Mouse (Mus musculus) hindbrain, embryonic 12.5 days (tissue): ENCODE measurements around the gene Sectm1a. TPM values are rescaled to one million over a fixed set of nuclear protein-coding genes. Genes with fewer than 3 reads are reported as not detected.
"Not testable (repeated sequence)": the region's sequence is repeated elsewhere in the genome, so short reads cannot be mapped to it uniquely, and the experiment has no call there.

Source experiments
- ATAC-seq: fragments of 200-750 bp; cut with Nextera tagmentation; 2 replicates; pipeline ENCODE4 v1.8.0; 2017; ENCODE audit warnings: moderate TSS enrichment; ENCODE audit not compliant: low FRiP score
- H3K27ac ChIP-seq: fragments of 300-500 bp; sonication (generic); 2 replicates; pipeline ENCODE4 v1.5.1; 2016; ENCODE audit warnings: mild to moderate bottlenecking
- H3K27me3 ChIP-seq: fragments of 300-500 bp; sonication (generic); 2 replicates; pipeline ENCODE4 v1.6.1; 2016; ENCODE audit warnings: mild to moderate bottlenecking
- H3K36me3 ChIP-seq: fragments of 300-500 bp; sonication (generic); 2 replicates; pipeline ENCODE4 v1.6.1; 2016; ENCODE audit warnings: mild to moderate bottlenecking
- H3K4me1 ChIP-seq: fragments of 300-500 bp; sonication (generic); 2 replicates; pipeline ENCODE4 v1.6.1; 2016
- H3K4me2 ChIP-seq: fragments of 300-500 bp; sonication (generic); replicated peaks from 2 replicates; pipeline ENCODE4 v1.6.1; 2016; ENCODE audit warnings: mild to moderate bottlenecking
- H3K4me3 ChIP-seq: fragments of 300-500 bp; sonication (generic); 2 replicates; pipeline ENCODE4 v1.5.1; 2016; ENCODE audit warnings: mild to moderate bottlenecking
- H3K9ac ChIP-seq: fragments of 300-500 bp; sonication (generic); 2 replicates; pipeline ENCODE4 v1.6.1; 2016; ENCODE audit warnings: mild to moderate bottlenecking, moderate library complexity
- H3K9me3 ChIP-seq: fragments of 300-500 bp; sonication (generic); replicated peaks from 2 replicates; pipeline ENCODE4 v1.6.1; 2016; ENCODE audit warnings: mild to moderate bottlenecking
- WGBS: fragments of 180-500 bp; shearing (Covaris S2); methylation state at CpG from one replicate; pipeline ENCODE4 v1.1.7; 2016; 5-methylcytosine and 5-hydroxymethylcytosine counted together
- polyA plus RNA-seq: library from polyadenylated mRNA; unstranded; fragments of >200 nt; fragmentation: Nextera tagmentation; extraction: Ambion mirVana; gene quantifications from 2 replicates; pipeline ENCODE4 v1.2.1, GENCODE M21; 2016

Gene Sectm1a
- polyA plus RNA-seq, 1 experiment from 2014 or later = not detected

GRCm38 (mm10) chr11:121058122-121058521, 22.9 kb downstream of the Sectm1a start:
- H3K9ac ChIP-seq = no peak overlapping the region

DNA sequence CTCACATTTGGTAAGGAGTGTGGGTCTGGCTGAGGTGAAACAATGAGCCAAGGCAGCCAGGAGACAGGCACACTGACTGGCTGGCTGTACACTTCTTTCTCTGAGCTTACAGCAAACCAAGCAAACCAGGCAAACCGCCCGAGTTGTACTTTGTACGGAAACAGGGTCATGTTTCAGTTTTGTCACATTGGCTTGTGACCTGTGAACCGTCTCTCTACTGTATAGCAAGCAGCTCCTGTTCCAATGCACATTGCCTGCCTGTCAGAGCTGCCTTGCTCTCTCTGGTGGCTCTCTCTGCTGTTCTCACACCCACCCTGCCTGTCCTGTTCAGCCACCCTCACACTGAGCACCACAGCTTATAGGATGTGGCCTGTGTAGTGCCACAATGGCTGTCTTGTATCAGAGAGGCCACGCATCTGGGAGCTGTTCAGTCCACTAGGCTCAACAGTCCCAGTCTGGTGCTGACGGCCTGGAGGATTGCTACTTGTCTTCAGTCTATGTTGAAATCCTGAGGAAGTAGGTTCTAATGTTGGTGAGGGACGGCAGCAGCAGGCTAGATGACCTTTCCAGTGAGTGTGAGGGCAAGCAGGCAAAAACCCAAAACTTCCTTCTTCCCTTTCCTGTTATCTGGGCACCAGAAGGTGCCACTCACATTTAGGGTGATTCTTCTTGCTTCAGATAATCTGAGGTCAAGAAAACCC, 24.3 kb downstream of the Sectm1a start:
- Histone ChIP-seq H3K9me3 (no peaks in the 10 kb centered on the region), H3K4me3 (no peak overlapping the region), H3K36me3 (no peaks in the 10 kb centered on the region), H3K27me3 (no peaks in the 10 kb centered on the region), H3K9ac (no peak overlapping the region), H3K27ac (no peak overlapping the region), H3K4me1 (no peaks in the 10 kb centered on the region), H3K4me2 (no peak overlapping the region)
- ATAC-seq = no peak
- 62% methylated on average over 7 of the region's 7 CpGs for WGBS

More at GRCm38 (mm10) chr11:121058122-121058521, 22.9 kb downstream of the Sectm1a start:
- Histone ChIP-seq H3K27me3 (no peaks in the 10 kb centered on the region), H3K4me3 (no peak overlapping the region), H3K27ac (no peak overlapping the region), H3K4me1 (no peaks in the 10 kb centered on the region), H3K9me3 (no peaks in the 10 kb centered on the region), H3K36me3 (no peaks in the 10 kb centered on the region), H3K4me2 (no peak overlapping the region)
- WGBS = 80% methylated on average over 5 of the region's 5 CpGs
- no peak for ATAC-seq

DNA sequence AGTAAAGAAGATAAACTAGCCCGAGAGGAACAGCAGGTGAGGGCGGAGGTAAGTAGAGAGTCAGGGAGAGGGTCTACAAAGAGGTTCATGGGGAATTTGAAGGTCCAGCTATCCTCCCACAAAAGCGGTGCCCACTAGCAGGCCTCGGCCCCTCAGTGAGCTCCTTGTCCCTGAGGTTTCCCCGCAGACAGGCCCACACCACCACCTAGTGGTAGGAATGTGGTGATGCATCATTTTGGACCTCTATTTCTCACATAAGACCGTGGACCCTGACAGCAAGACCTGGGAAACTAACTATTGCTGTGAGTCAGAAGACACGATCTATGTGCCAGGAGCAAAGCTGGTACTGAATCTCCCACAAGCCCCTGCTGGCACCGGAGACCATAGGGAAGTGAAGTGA, 27.5 kb downstream of the Sectm1a start:
- 14% methylated on average over 8 of the region's 8 CpGs for WGBS
- Histone ChIP-seq H3K9me3 (no peaks in the 10 kb centered on the region), H3K27me3 (no peaks in the 10 kb centered on the region), H3K36me3 (no peaks in the 10 kb centered on the region), H3K4me1 (no peaks in the 10 kb centered on the region), H3K4me3 (no peak overlapping the region), H3K9ac (no peak overlapping the region), H3K27ac (no peak overlapping the region), H3K4me2 (no peak overlapping the region)
- peak; percentile 32; the same call in 1 of the 2 replicates for ATAC-seq

GRCm38 (mm10) chr11:121052387-121052786, 28.6 kb downstream of the Sectm1a start:
- H3K9ac ChIP-seq = no peak overlapping the region
- H3K4me3 ChIP-seq = no peak overlapping the region
- no peaks in the 10 kb centered on the region for H3K4me1 ChIP-seq
- no peak for ATAC-seq
- H3K27me3 ChIP-seq = no peaks in the 10 kb centered on the region
- no peak overlapping the region for H3K27ac ChIP-seq
- no peaks in the 10 kb centered on the region for H3K36me3 ChIP-seq
- 77% methylated on average over 4 of the region's 4 CpGs for WGBS
- H3K4me2 ChIP-seq = no peak overlapping the region
- no peaks in the 10 kb centered on the region for H3K9me3 ChIP-seq

DNA sequence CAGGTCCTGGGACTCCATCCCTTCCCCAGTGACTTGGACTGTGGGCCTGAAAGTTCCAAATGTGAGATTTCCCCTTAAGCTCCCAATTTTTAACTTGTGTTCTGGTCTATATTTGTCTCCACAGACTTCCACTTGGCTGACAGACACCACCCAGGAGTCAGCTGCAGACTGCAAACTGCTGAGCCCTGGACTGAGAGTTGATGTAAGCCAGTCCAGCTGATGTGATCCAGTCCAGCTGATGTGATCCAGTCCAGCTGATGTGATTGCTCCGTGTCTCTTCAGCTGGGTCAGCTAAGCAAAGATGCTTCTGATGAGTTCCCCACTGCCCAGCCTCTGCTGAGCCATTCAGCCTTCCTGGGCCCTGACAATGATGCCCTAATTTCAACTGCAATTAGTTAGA, 29.2 kb downstream of the Sectm1a start:
- no peak for ATAC-seq
- no peaks in the 10 kb centered on the region for H3K27me3 ChIP-seq
- no peak overlapping the region for H3K27ac ChIP-seq
- H3K4me3 ChIP-seq = no peak overlapping the region
- no peaks in the 10 kb centered on the region for H3K4me1 ChIP-seq
- 74% methylated on average over 1 of the region's 1 CpGs for WGBS
- H3K4me2 ChIP-seq = no peak overlapping the region
- H3K9me3 ChIP-seq = no peaks in the 10 kb centered on the region
- H3K9ac ChIP-seq = no peak overlapping the region
- H3K36me3 ChIP-seq = no peaks in the 10 kb centered on the region

GRCm38 (mm10) chr11:121049840-121050239, 31.2 kb downstream of the Sectm1a start:
- H3K27me3 ChIP-seq = no peaks in the 10 kb centered on the region
- H3K4me2 ChIP-seq = no peak overlapping the region
- no peaks in the 10 kb centered on the region for H3K9me3 ChIP-seq
- H3K27ac ChIP-seq = no peak overlapping the region
- ATAC-seq = no peak
- no peak overlapping the region for H3K9ac ChIP-seq
- no peaks in the 10 kb centered on the region for H3K4me1 ChIP-seq
- 86% methylated on average over 1 of the region's 1 CpGs for WGBS
- H3K36me3 ChIP-seq = no peaks in the 10 kb centered on the region
- no peak overlapping the region for H3K4me3 ChIP-seq

DNA sequence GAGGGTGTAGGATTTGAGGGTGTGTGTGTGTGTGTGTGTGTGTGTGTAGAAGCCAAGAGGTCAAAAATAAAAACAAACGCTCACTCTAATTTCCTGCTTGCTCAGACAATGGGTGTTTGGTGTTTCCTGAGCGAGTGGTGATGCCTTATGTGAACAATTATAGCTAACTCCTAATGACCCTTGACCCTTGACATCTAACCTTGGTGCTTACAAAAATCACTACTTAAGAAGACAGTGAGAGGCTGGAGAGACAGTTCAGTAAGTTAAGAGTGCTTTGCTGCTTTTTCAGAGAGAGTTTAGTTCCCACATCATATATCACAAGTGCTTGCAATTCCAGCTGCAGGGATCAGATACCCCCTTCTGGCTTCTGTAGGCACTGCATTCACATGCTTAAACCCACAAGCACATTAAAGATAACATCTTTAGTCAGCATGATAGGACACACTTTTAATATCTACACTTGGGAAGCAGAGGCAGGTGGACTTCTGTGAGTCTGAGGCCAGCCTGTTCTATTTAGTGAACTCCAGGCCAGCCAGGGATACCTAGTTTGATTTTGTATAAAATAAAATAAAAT, 33.1 kb downstream of the Sectm1a start:
- H3K9ac ChIP-seq = no peak overlapping the region
- no peak overlapping the region for H3K4me2 ChIP-seq
- no peak for ATAC-seq
- 76% methylated on average over 2 of the region's 2 CpGs for WGBS
- H3K27me3 ChIP-seq = peaks cover 11% of the 10 kb centered on the region
- no peak overlapping the region for H3K4me3 ChIP-seq
- H3K27ac ChIP-seq = no peak overlapping the region
- H3K4me1 ChIP-seq = no peaks in the 10 kb centered on the region
- H3K9me3 ChIP-seq = no peaks in the 10 kb centered on the region
- no peaks in the 10 kb centered on the region for H3K36me3 ChIP-seq

DNA sequence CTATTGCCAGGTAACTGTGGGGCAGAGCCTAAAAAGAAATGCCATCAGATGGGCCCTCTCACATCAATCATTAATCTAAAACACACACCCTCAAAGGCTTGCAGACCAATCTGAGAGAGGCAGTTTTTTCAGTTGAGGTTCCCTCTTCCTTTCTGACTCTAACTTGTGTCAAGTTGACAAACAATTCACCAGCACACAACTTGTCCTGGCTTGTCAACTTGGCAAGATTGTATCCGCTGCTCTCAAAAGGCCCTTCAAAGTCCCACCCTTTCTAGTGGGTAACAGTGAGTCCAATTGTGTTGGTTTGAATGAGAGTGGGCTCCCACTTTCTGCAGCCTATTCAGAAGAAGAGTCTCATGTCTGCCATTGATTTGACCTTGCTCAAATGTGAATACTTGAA, 35.7 kb downstream of the Sectm1a start:
- peaks cover 11% of the 10 kb centered on the region for H3K27me3 ChIP-seq
- H3K9me3 ChIP-seq = no peaks in the 10 kb centered on the region
- no peak for ATAC-seq
- 38% methylated on average over 1 of the region's 1 CpGs for WGBS
- H3K27ac ChIP-seq = no peak overlapping the region
- no peaks in the 10 kb centered on the region for H3K36me3 ChIP-seq
- no peak overlapping the region for H3K9ac ChIP-seq
- H3K4me3 ChIP-seq = no peak overlapping the region
- no peak overlapping the region for H3K4me2 ChIP-seq
- H3K4me1 ChIP-seq = no peaks in the 10 kb centered on the region

DNA sequence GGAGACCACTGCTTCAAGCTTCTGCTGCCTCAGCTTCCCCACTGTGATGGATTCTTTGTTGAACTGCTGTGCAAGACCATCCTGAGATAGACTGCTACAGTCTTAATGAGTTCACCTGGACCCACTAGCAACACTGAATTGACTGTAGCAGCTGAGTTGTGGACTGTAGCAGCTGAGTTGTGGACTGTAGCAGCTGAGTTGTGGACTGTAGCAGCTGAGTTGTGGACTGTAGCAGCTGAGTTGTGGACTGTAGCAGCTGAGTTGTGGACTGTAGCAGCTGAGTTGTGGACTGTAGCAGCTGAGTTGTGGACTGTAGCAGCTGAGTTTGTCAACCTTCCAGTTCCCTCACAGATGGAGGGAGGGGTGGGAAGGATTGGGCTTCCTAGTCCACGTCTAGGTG, 38.0 kb downstream of the Sectm1a start:
- H3K4me1 ChIP-seq, H3K27ac ChIP-seq, H3K4me2 ChIP-seq, H3K9ac ChIP-seq, H3K9me3 ChIP-seq, ATAC-seq, H3K4me3 ChIP-seq, H3K36me3 ChIP-seq: not testable (repeated sequence)
- WGBS = 55% methylated on average over 1 of the region's 1 CpGs
- peaks cover 15% of the 10 kb centered on the region for H3K27me3 ChIP-seq

DNA sequence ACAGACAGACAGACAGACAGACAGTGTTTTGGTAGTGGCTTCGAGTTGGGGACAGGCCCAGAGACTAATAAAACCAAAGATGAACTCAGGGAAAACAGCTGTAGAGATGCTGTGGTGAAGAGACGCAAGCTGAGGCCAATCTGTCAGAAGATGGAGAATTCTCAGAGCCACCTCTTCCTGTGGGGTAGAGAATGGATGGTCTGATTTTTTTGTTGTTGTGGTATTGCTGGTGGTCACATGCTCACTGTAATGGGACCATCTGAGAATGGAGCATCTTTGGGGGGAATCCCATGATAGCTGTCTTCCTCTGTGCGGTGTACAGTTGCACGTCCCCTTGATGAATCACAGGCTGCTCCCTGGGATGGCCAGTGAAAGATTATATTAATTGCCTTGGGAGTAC, 38.5 kb downstream of the Sectm1a start:
- Histone ChIP-seq H3K4me2 (no peak overlapping the region), H3K9me3 (no peaks in the 10 kb centered on the region), H3K27ac (no peak overlapping the region), H3K4me1 (no peaks in the 10 kb centered on the region), H3K36me3 (no peaks in the 10 kb centered on the region), H3K4me3 (no peak overlapping the region), H3K9ac (no peak overlapping the region), H3K27me3 (peaks cover 15% of the 10 kb centered on the region)
- WGBS = 71% methylated on average over 4 of the region's 4 CpGs
- ATAC-seq = no peak

- Histone ChIP-seq H3K4me2 (no peak overlapping the region), H3K9ac (no peak overlapping the region), H3K4me3 (no peak overlapping the region), H3K27ac (no peak overlapping the region), H3K27me3 (peaks cover 15% of the 10 kb centered on the region), H3K9me3 (no peaks in the 10 kb centered on the region), H3K36me3 (no peaks in the 10 kb centered on the region), H3K4me1 (no peaks in the 10 kb centered on the region)
- no peak for ATAC-seq
- WGBS = 73% methylated on average over 4 of the region's 4 CpGs
Observed at GRCm38 (mm10) chr11:121041636-121042035, 39.4 kb downstream of the Sectm1a start.

DNA sequence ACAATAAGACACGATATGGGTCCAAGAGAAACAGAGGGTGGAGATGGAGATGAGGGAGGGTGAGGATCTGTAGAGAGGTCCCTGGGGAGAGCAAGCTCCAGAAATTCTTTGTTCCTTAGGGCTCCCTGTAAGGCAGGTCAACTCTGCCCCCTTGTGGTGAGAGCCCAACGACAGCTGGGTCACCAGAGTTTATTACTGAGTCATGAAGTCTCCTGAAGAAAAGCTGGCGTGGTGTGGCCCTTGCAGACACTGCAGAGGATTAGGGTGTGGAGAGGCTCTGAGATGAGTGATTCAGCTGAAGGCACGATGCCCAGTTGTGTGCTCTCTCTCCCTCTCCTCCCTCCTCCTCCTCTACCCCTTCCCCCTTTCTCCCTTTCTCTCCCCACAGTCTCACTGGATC, 39.8 kb downstream of the Sectm1a start:
- H3K36me3 ChIP-seq = no peaks in the 10 kb centered on the region
- H3K9me3 ChIP-seq = no peaks in the 10 kb centered on the region
- WGBS = 4% methylated on average over 4 of the region's 4 CpGs
- no peak overlapping the region for H3K4me2 ChIP-seq
- H3K4me3 ChIP-seq = no peak overlapping the region
- H3K4me1 ChIP-seq = no peaks in the 10 kb centered on the region
- H3K27ac ChIP-seq = no peak overlapping the region
- no peak for ATAC-seq
- H3K9ac ChIP-seq = no peak overlapping the region
- H3K27me3 ChIP-seq = peaks cover 15% of the 10 kb centered on the region

GRCm38 (mm10) chr11:121039302-121039701, 41.7 kb downstream of the Sectm1a start, which contains the start of gene Cd7:
TSS of gene Cd7 (minus strand) at chr11:121039418.
- 81% methylated on average over 5 of the region's 5 CpGs for WGBS
- Histone ChIP-seq H3K9me3 (no peaks in the 10 kb centered on the region), H3K27me3 (peaks cover 11% of the 10 kb centered on the region), H3K4me1 (no peaks in the 10 kb centered on the region), H3K4me3 (no peak within 1 kb of the TSS), H3K27ac (no peak within 1 kb of the TSS), H3K9ac (no peak within 1 kb of the TSS), H3K36me3 (no peaks in the 10 kb centered on the region), H3K4me2 (no peak within 1 kb of the TSS)
- ATAC-seq = no peak
